Mouse (Mus musculus): Measurements from ENCODE around the gene Sec14l2. TPM values are rescaled to one million over a fixed set of nuclear protein-coding genes. Genes with fewer than 3 reads are reported as not detected.

Gene Sec14l2
- polyA plus RNA-seq, 1 experiment from 2014 or later, result 2.1 TPM

GRCm38 (mm10) chr11:4093459-4094377 lies 29.5 kb downstream of the Sec14l2 start:
- WGBS, result 75% methylated on average over 18 of the region's 18 CpGs

GRCm38 (mm10) chr11:4087267-4087666 lies 35.9 kb downstream of the Sec14l2 start:
- Histone ChIP-seq H3K27me3 (ENCODE audit: insufficient read depth, poor library complexity, severe bottlenecking) (no peaks in the 10 kb centered on the region), H3K9me3 (peaks cover 7% of the 10 kb centered on the region), H3K4me1 (no peaks in the 10 kb centered on the region), H3K27ac (no peak overlapping the region), H3K36me3 (peaks cover 17% of the 10 kb centered on the region), H3K4me3 (no peak overlapping the region)
- WGBS, result 55% methylated on average over 2 of the region's 2 CpGs
- no peak for DNase-seq (ENCODE audit: low spot score)

More at GRCm38 (mm10) chr11:4093459-4094377, 29.5 kb downstream of the Sec14l2 start:
- Histone ChIP-seq H3K4me3 (peak overlapping the region; percentile 77; the same call in 1 of the 2 replicates), H3K27me3 (ENCODE audit: insufficient read depth, poor library complexity, severe bottlenecking) (no peaks in the 10 kb centered on the region), H3K36me3 (peaks cover 25% of the 10 kb centered on the region), H3K4me1 (peaks cover 34% of the 10 kb centered on the region), H3K27ac (peak overlapping the region; percentile 42), H3K9me3 (peaks cover 7% of the 10 kb centered on the region)
- no peak for DNase-seq (ENCODE audit: low spot score)

DNA sequence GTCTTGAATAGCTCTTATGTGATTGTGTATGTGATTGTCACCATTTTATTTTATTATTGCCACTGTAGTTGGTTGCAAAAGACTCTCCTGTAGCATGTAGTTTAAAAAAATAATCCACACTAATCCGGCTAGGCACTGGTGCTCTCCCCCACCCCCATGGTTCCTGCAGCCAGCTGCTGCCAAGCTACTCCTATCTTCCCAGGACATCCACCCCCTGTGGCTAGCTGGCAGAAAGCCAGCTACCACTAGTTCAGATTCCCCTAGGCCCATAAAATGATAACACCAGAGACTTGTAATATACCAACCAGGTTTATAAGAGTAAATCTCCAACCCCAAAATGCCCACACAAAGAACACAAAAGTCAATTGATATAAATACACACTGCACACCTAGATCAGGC lies 37.0 kb downstream of the Sec14l2 start:
- Histone ChIP-seq H3K27me3 (ENCODE audit: insufficient read depth, poor library complexity, severe bottlenecking) (no peaks in the 10 kb centered on the region), H3K36me3 (peaks cover 7% of the 10 kb centered on the region), H3K9me3 (peaks cover 5% of the 10 kb centered on the region), H3K27ac (no peak overlapping the region), H3K4me3 (no peak overlapping the region), H3K4me1 (no peaks in the 10 kb centered on the region)
- no peak for DNase-seq (ENCODE audit: low spot score)
- WGBS, result 58% methylated on average over 1 of the region's 1 CpGs

- no peaks in the 10 kb centered on the region for H3K4me1 ChIP-seq
- H3K9me3 ChIP-seq, result no peaks in the 10 kb centered on the region
- H3K4me3 ChIP-seq, result no peak overlapping the region
- WGBS, result 31% methylated on average over 5 of the region's 5 CpGs
- DNase-seq (ENCODE audit: low spot score), result peak; percentile 81
- no peaks in the 10 kb centered on the region for H3K36me3 ChIP-seq
- no peaks in the 10 kb centered on the region for H3K27me3 ChIP-seq (ENCODE audit: insufficient read depth, poor library complexity, severe bottlenecking)
- H3K27ac ChIP-seq, result no peak overlapping the region
Observed at GRCm38 (mm10) chr11:4083316-4084078, 39.7 kb downstream of the Sec14l2 start.

DNA sequence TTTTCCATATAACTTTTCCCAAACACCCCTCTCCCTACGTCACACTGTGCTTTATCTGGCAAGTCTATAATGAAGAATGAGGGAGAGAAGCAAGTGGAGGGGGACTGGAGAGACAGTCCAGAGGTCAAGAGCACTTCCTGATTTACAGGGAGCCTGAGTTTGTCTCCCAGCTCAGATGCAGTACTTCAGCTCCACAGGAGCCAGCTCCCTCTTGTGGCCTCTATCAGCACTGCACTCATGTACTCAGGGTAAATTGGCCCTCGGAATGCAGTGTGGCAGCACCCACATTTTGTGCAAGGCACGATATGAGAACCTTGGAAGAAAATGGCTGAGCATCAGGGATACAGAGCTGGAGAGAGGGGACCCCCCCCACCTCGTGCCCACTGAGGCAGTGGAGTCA lies 43.0 kb downstream of the Sec14l2 start:
- no peak overlapping the region for H3K27ac ChIP-seq
- H3K27me3 ChIP-seq (ENCODE audit: insufficient read depth, poor library complexity, severe bottlenecking), result no peaks in the 10 kb centered on the region
- H3K4me1 ChIP-seq, result no peaks in the 10 kb centered on the region
- no peaks in the 10 kb centered on the region for H3K9me3 ChIP-seq
- H3K36me3 ChIP-seq, result no peaks in the 10 kb centered on the region
- 15% methylated on average over 4 of the region's 4 CpGs for WGBS
- DNase-seq (ENCODE audit: low spot score), result no peak
- H3K4me3 ChIP-seq, result no peak overlapping the region

- no peaks in the 10 kb centered on the region for H3K36me3 ChIP-seq
- no peaks in the 10 kb centered on the region for H3K27me3 ChIP-seq (ENCODE audit: insufficient read depth, poor library complexity, severe bottlenecking)
- no peak for DNase-seq (ENCODE audit: low spot score)
- H3K4me1 ChIP-seq, result no peaks in the 10 kb centered on the region
- no peak overlapping the region for H3K4me3 ChIP-seq
- no peak overlapping the region for H3K27ac ChIP-seq
- no peaks in the 10 kb centered on the region for H3K9me3 ChIP-seq
- WGBS, result 72% methylated on average over 7 of the region's 7 CpGs
Observed at GRCm38 (mm10) chr11:4078267-4078933, 44.8 kb downstream of the Sec14l2 start.

DNA sequence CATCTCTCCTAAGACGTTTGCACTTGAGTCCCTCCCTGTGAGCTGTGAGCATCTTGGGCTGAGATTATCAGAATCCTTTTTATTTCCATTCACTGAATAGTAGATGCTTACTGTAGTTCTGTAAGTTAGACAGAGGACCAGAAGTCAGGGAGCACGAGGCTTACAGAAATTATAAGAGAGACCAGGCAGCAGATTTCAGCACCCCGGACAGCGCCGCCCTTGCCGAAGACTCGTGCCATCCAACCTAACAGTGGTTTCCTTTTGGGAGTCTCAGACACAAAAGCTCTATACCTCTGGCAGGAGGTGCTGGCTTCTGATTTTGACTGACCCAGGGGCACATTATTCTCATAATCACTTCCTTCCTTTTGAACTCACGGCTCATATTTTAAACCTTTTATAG lies 46.6 kb downstream of the Sec14l2 start:
- Histone ChIP-seq H3K36me3 (no peaks in the 10 kb centered on the region), H3K9me3 (no peaks in the 10 kb centered on the region), H3K27ac (no peak overlapping the region), H3K4me1 (no peaks in the 10 kb centered on the region), H3K4me3 (no peak overlapping the region), H3K27me3 (ENCODE audit: insufficient read depth, poor library complexity, severe bottlenecking) (no peaks in the 10 kb centered on the region)
- no peak for DNase-seq (ENCODE audit: low spot score)
- 13% methylated on average over 8 of the region's 8 CpGs for WGBS

- Histone ChIP-seq H3K27ac (no peak overlapping the region), H3K27me3 (ENCODE audit: insufficient read depth, poor library complexity, severe bottlenecking) (0 out of 2 replicates have a peak, but pooled peaks cover 5% of the 10 kb centered on the region), H3K36me3 (no peaks in the 10 kb centered on the region), H3K4me3 (no peak overlapping the region), H3K9me3 (no peaks in the 10 kb centered on the region), H3K4me1 (no peaks in the 10 kb centered on the region)
- no peak for DNase-seq (ENCODE audit: low spot score)
- 65% methylated on average over 1 of the region's 1 CpGs for WGBS
Observed at GRCm38 (mm10) chr11:4069664-4070063, 53.6 kb downstream of the Sec14l2 start.

- H3K27ac ChIP-seq, result no peak within 1 kb of the TSS
- WGBS, result 51% methylated on average over 5 of the region's 5 CpGs
- 0 out of 2 replicates have a peak, but pooled peaks cover 17% of the 10 kb centered on the region for H3K27me3 ChIP-seq (ENCODE audit: insufficient read depth, poor library complexity, severe bottlenecking)
- H3K9me3 ChIP-seq, result no peaks in the 10 kb centered on the region
- no peak for DNase-seq (ENCODE audit: low spot score)
- H3K4me3 ChIP-seq, result no peak within 1 kb of the TSS
- H3K4me1 ChIP-seq, result no peaks in the 10 kb centered on the region
- no peaks in the 10 kb centered on the region for H3K36me3 ChIP-seq
Observed at GRCm38 (mm10) chr11:4064627-4065122, 58.5 kb downstream of the Sec14l2 start, which contains the start of gene Sec14l3. Sec14l3 (plus strand) TSS chr11:4064841.

DNA sequence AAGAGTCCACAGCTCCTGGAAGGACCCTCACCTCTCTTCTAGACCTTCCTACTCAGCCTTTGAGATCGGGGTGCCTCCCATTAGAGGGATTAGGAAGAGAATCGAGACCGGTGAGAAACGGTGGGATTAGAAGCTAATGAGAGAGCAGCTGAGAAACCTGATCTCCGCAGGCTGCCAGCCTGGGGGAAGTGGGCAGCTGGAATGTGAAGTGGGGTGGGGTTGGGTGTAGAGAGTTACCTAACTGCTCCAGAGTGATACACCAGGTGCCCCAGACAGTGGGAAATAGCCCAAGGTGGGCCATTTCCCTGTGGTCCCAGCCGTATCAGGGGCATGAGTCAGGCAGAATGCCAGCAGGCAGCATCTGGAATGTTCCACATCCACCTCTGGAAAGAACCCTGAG lies 60.2 kb downstream of the Sec14l2 start:
- Histone ChIP-seq H3K27ac (no peak overlapping the region), H3K9me3 (no peaks in the 10 kb centered on the region), H3K27me3 (ENCODE audit: insufficient read depth, poor library complexity, severe bottlenecking) (0 out of 2 replicates have a peak, but pooled peaks cover 17% of the 10 kb centered on the region), H3K4me3 (no peak overlapping the region), H3K4me1 (no peaks in the 10 kb centered on the region), H3K36me3 (no peaks in the 10 kb centered on the region)
- no peak for DNase-seq (ENCODE audit: low spot score)
- WGBS, result 38% methylated on average over 6 of the region's 6 CpGs

GRCm38 (mm10) chr11:4062523-4062922 lies 60.7 kb downstream of the Sec14l2 start:
- Histone ChIP-seq H3K4me3 (no peak overlapping the region), H3K36me3 (no peaks in the 10 kb centered on the region), H3K9me3 (no peaks in the 10 kb centered on the region), H3K4me1 (no peaks in the 10 kb centered on the region), H3K27ac (no peak overlapping the region), H3K27me3 (ENCODE audit: insufficient read depth, poor library complexity, severe bottlenecking) (0 out of 2 replicates have a peak, but pooled peaks cover 17% of the 10 kb centered on the region)
- DNase-seq (ENCODE audit: low spot score), result no peak
- 80% methylated on average over 4 of the region's 4 CpGs for WGBS

GRCm38 (mm10) chr11:4060866-4061575 lies 62.2 kb downstream of the Sec14l2 start:
- Histone ChIP-seq H3K4me1 (no peaks in the 10 kb centered on the region), H3K9me3 (no peaks in the 10 kb centered on the region), H3K36me3 (no peaks in the 10 kb centered on the region), H3K4me3 (no peak overlapping the region), H3K27ac (no peak overlapping the region), H3K27me3 (ENCODE audit: insufficient read depth, poor library complexity, severe bottlenecking) (0 out of 2 replicates have a peak, but pooled peaks cover 17% of the 10 kb centered on the region)
- WGBS, result 65% methylated on average over 5 of the region's 5 CpGs
- DNase-seq (ENCODE audit: low spot score), result no peak
